Mouse (Mus musculus) lung, embryonic 14.5 days (tissue): ENCODE data around the gene Tekt3. TPM values are rescaled to one million over a fixed set of nuclear protein-coding genes. Genes with fewer than 3 reads are reported as not detected.

Experiments used
- ATAC-seq: fragments of 200-750 bp; cut with Nextera tagmentation; 2 replicates; pipeline ENCODE4 v1.8.0; 2017; ENCODE audit warnings: mild to moderate bottlenecking, moderate TSS enrichment, moderate library complexity; ENCODE audit not compliant: insufficient read depth
- DNase-seq: peaks from one replicate; pipeline ENCODE4 v3.0.0-alpha.2; 2015
- H3K27ac ChIP-seq: fragments of 300-500 bp; sonication (generic); 2 replicates; pipeline ENCODE4 v1.5.1; 2014; ENCODE audit warnings: low read depth, mild to moderate bottlenecking, moderate library complexity
- H3K27me3 ChIP-seq: fragments of 300-500 bp; sonication (generic); 2 replicates; pipeline ENCODE4 v1.6.1; 2014; ENCODE audit warnings: low read length, control low read depth; ENCODE audit not compliant: insufficient read depth
- H3K36me3 ChIP-seq: fragments of 300-500 bp; sonication (generic); 2 replicates; pipeline ENCODE4 v1.6.1; 2014; ENCODE audit warnings: control low read depth; ENCODE audit not compliant: insufficient read depth
- H3K4me1 ChIP-seq: fragments of 300-500 bp; sonication (generic); 2 replicates; pipeline ENCODE4 v1.6.1; 2014; ENCODE audit warnings: antibody characterized with exemption, control low read depth; ENCODE audit not compliant: insufficient read depth
- H3K4me2 ChIP-seq: fragments of 300-500 bp; sonication (generic); 2 replicates; pipeline ENCODE4 v1.6.1; 2014; ENCODE audit warnings: mild to moderate bottlenecking
- H3K4me3 ChIP-seq: fragments of 300-500 bp; sonication (generic); 2 replicates; pipeline ENCODE4 v1.5.1; 2014; ENCODE audit warnings: low read depth, low read length
- H3K9ac ChIP-seq: fragments of 300-500 bp; sonication (generic); 2 replicates; pipeline ENCODE4 v1.6.1; 2014
- H3K9me3 ChIP-seq: fragments of 300-500 bp; sonication (generic); 2 replicates; pipeline ENCODE4 v1.6.1; 2016; ENCODE audit warnings: low read depth, low read length, control low read depth
- CTCF ChIP-seq: IDR thresholded peaks from 2 replicates; pipeline ENCODE4 v1.5.1; 2016; ENCODE audit warnings: antibody characterized with exemption, low read depth
- WGBS: fragments of 180-500 bp; shearing (Covaris S2); extraction: QIAGEN DNeasy Blood & Tissue Kit; methylation state at CpG from one replicate; pipeline ENCODE4 v1.1.7; 2014; 5-methylcytosine and 5-hydroxymethylcytosine counted together
- polyA plus RNA-seq: library from polyadenylated mRNA; unstranded; fragments of >200 nt; fragmentation: Nextera tagmentation; extraction: Ambion mirVana; gene quantifications from 2 replicates; pipeline ENCODE4 v1.2.1, GENCODE M21; 2014

Tekt3 gene
- polyA plus RNA-seq, 1 experiment from 2014 or later, result not detected

- Histone ChIP-seq H3K4me2 (no peak overlapping the region), H3K27me3 (peaks cover 5% of the 10 kb centered on the region; the same call in 1 of the 2 replicates), H3K36me3 (no peaks in the 10 kb centered on the region), H3K27ac (peak overlapping the region; percentile 37; the same call in 1 of the 2 replicates), H3K9ac (no peak overlapping the region), H3K9me3 (no peaks in the 10 kb centered on the region), H3K4me3 (no peak overlapping the region), H3K4me1 (peaks cover 17% of the 10 kb centered on the region)
- WGBS, result 48% methylated on average over 5 of the region's 5 CpGs
- no peak for TF ChIP-seq CTCF
- ATAC-seq (peak; percentile 5; the same call in 1 of the 2 replicates), DNase-seq (peak; percentile 62)
These were observed 64.5 kb downstream of the Tekt3 start for GRCm38 (mm10) chr11:63125832-63126456.

- ATAC-seq, result no peak
- no peaks in the 10 kb centered on the region for H3K36me3 ChIP-seq
- no peak for TF ChIP-seq CTCF
- WGBS, result 67% methylated on average over 8 of the region's 8 CpGs
- H3K4me1 ChIP-seq, result peaks cover 17% of the 10 kb centered on the region
- DNase-seq, result no peak
- no peak overlapping the region for H3K27ac ChIP-seq
- no peak overlapping the region for H3K4me3 ChIP-seq
- peaks cover 12% of the 10 kb centered on the region for H3K27me3 ChIP-seq
- no peak overlapping the region for H3K4me2 ChIP-seq
- no peaks in the 10 kb centered on the region for H3K9me3 ChIP-seq
- no peak overlapping the region for H3K9ac ChIP-seq
These were observed 65.5 kb downstream of the Tekt3 start for GRCm38 (mm10) chr11:63126976-63127375.

GRCm38 (mm10) chr11:63127513-63127912 is 66.1 kb downstream of the Tekt3 start:
- 85% methylated on average over 4 of the region's 4 CpGs for WGBS
- H3K9ac ChIP-seq, result no peak overlapping the region
- H3K27ac ChIP-seq, result no peak overlapping the region
- peaks cover 17% of the 10 kb centered on the region for H3K27me3 ChIP-seq
- H3K4me1 ChIP-seq, result peaks cover 17% of the 10 kb centered on the region
- DNase-seq (no peak), ATAC-seq (no peak)
- no peaks in the 10 kb centered on the region for H3K9me3 ChIP-seq
- H3K36me3 ChIP-seq, result no peaks in the 10 kb centered on the region
- TF ChIP-seq CTCF, result no peak
- no peak overlapping the region for H3K4me3 ChIP-seq
- H3K4me2 ChIP-seq, result no peak overlapping the region

GRCm38 (mm10) chr11:63128784-63129183 is 67.3 kb downstream of the Tekt3 start, which contains the start of gene Pmp22:
Gene Pmp22, plus strand, starts transcription at chr11:63128982.
- TF ChIP-seq CTCF, result no peak
- 64% methylated on average over 2 of the region's 2 CpGs for WGBS
- Histone ChIP-seq H3K27me3 (peaks cover 20% of the 10 kb centered on the region), H3K27ac (no peak within 1 kb of the TSS), H3K36me3 (peaks cover 1% of the 10 kb centered on the region; the same call in 1 of the 2 replicates), H3K4me3 (no peak within 1 kb of the TSS), H3K4me2 (peak within 1 kb of the TSS; percentile 82; the same call in 1 of the 2 replicates), H3K9me3 (no peaks in the 10 kb centered on the region), H3K9ac (no peak within 1 kb of the TSS), H3K4me1 (peaks cover 15% of the 10 kb centered on the region)
- ATAC-seq (no peak), DNase-seq (no peak)

- H3K9ac ChIP-seq, result no peak overlapping the region
- H3K4me1 ChIP-seq, result peaks cover 21% of the 10 kb centered on the region
- H3K4me3 ChIP-seq, result no peak overlapping the region
- DNase-seq (peak; percentile 31), ATAC-seq (no peak)
- H3K36me3 ChIP-seq, result peaks cover 7% of the 10 kb centered on the region
- WGBS, result 24% methylated on average over 9 of the region's 9 CpGs
- peak overlapping the region; percentile 82; the same call in 1 of the 2 replicates for H3K4me2 ChIP-seq
- no peak overlapping the region for H3K27ac ChIP-seq
- TF ChIP-seq CTCF, result no peak
- H3K27me3 ChIP-seq, result peaks cover 20% of the 10 kb centered on the region
- no peaks in the 10 kb centered on the region for H3K9me3 ChIP-seq
These were observed 67.9 kb downstream of the Tekt3 start for GRCm38 (mm10) chr11:63129375-63129774.

- Histone ChIP-seq H3K4me1 (peaks cover 26% of the 10 kb centered on the region), H3K9me3 (no peaks in the 10 kb centered on the region), H3K9ac (no peak overlapping the region), H3K4me2 (peak overlapping the region; percentile 82; the same call in 1 of the 2 replicates), H3K36me3 (peaks cover 12% of the 10 kb centered on the region), H3K4me3 (no peak overlapping the region), H3K27me3 (peaks cover 20% of the 10 kb centered on the region), H3K27ac (no peak overlapping the region)
- no peak for TF ChIP-seq CTCF
- no peak for ATAC-seq
- WGBS, result 36% methylated on average over 12 of the region's 12 CpGs
- no peak for DNase-seq
These were observed 68.4 kb downstream of the Tekt3 start for GRCm38 (mm10) chr11:63129840-63130239.

- H3K9me3 ChIP-seq, result no peaks in the 10 kb centered on the region
- DNase-seq, result peak; percentile 86
- no peak for TF ChIP-seq CTCF
- WGBS, result 26% methylated on average over 8 of the region's 8 CpGs
- H3K36me3 ChIP-seq, result peaks cover 15% of the 10 kb centered on the region
- peak overlapping the region; percentile 56 for H3K4me3 ChIP-seq
- H3K27ac ChIP-seq, result peak overlapping the region; percentile 96; the same call in 1 of the 2 replicates
- peaks cover 32% of the 10 kb centered on the region for H3K4me1 ChIP-seq
- ATAC-seq, result peak; percentile 37
- H3K9ac ChIP-seq, result no peak overlapping the region
- peaks cover 20% of the 10 kb centered on the region for H3K27me3 ChIP-seq
- H3K4me2 ChIP-seq, result peak overlapping the region; percentile 82
These were observed 69.0 kb downstream of the Tekt3 start for GRCm38 (mm10) chr11:63130497-63130896.
